ENCODE assay signal across 23 mouse cellular contexts in genomic region chr2:173350405-173350804, GRCm38 (mm10).
DNase-seq lines count a peak whose midpoint lies in the region; ATAC-seq and TF ChIP-seq lines count a peak whose summit lies in the region.
"Had no signal": no experiment of that assay in that cellular context is flagged by ENCODE, and none has a peak within 500 bp of the region (broad histone marks: within the 10 kb centered on the region; RNA-seq: fewer than 3 reads in every experiment).

No protein-coding gene starts in this region.

- no peak for TF ChIP-seq POLR2A in thymus, adult 2 months (IDR thresholded peaks at IDR 0.05; ENCODE audit: control insufficient read depth, extremely low read depth, insufficient read depth, low read length, poor library complexity)

- 86% methylated on average over 3 of the region's 3 CpGs for WGBS in thymus, adult 2 months
- WGBS in embryonic facial prominence, embryonic 12.5 days = 96% methylated on average over 3 of the region's 3 CpGs

- H3K27ac ChIP-seq in thymus, adult 2 months (ENCODE audit: control insufficient read depth, insufficient read depth, low read length) = peak overlapping the region; percentile 32
- H3K27ac ChIP-seq in embryonic facial prominence, embryonic 12.5 days = peak overlapping the region; percentile 3; the same call in 1 of the 2 replicates
- H3K27ac ChIP-seq: forebrain, embryonic 10.5 days; forebrain, embryonic 13.5 days; heart, adult 2 months; heart, embryonic 10.5 days; hindbrain, embryonic 12.5 days had no signal

- no peaks in the 10 kb centered on the region for H3K9me3 ChIP-seq in embryonic facial prominence, embryonic 12.5 days
- H3K9me3 ChIP-seq: forebrain, embryonic 10.5 days; heart, embryonic 10.5 days; heart, embryonic 13.5 days; hindbrain, embryonic 12.5 days had no signal

- no peaks in the 10 kb centered on the region for H3K27me3 ChIP-seq in thymus, adult 2 months (ENCODE audit: control insufficient read depth, insufficient read depth, low read length)
- H3K27me3 ChIP-seq in embryonic facial prominence, embryonic 12.5 days = no peaks in the 10 kb centered on the region
- H3K27me3 ChIP-seq: forebrain, embryonic 13.5 days; heart, embryonic 13.5 days; hindbrain, embryonic 12.5 days had no signal

- H3K9ac ChIP-seq in embryonic facial prominence, embryonic 12.5 days = no peak overlapping the region
- H3K9ac ChIP-seq: forebrain, embryonic 13.5 days; heart, embryonic 13.5 days; hindbrain, embryonic 12.5 days had no signal

- H3K4me3 ChIP-seq in thymus, adult 2 months (ENCODE audit: control insufficient read depth, insufficient read depth, low read length) = no peak overlapping the region
- H3K4me3 ChIP-seq in embryonic facial prominence, embryonic 12.5 days = no peak overlapping the region
- H3K4me3 ChIP-seq: forebrain, embryonic 10.5 days; forebrain, embryonic 13.5 days; heart, adult 2 months; heart, embryonic 10.5 days; heart, embryonic 13.5 days; hindbrain, embryonic 12.5 days had no signal

- no peaks in the 10 kb centered on the region for H3K36me3 ChIP-seq in thymus, adult 2 months (ENCODE audit: control insufficient read depth, insufficient read depth, low read length)
- no peaks in the 10 kb centered on the region for H3K36me3 ChIP-seq in embryonic facial prominence, embryonic 12.5 days
- H3K36me3 ChIP-seq: forebrain, embryonic 10.5 days; heart, embryonic 10.5 days; heart, embryonic 13.5 days; hindbrain, embryonic 12.5 days had no signal

- intact Hi-C loops in heart, postnatal 14 days (cut with DNase I) = loop anchor here (5.0 kb wide), 2 partner anchors 62 to 73 kb away; partner anchors contain the start of gene Pmepa1

- peak; percentile 89 for DNase-seq in heart, adult 11 months
- DNase-seq in heart, postnatal 14 days = no peak
- DNase-seq in thymus, adult 2 months = no peak
- no peak for DNase-seq in thymus, postnatal 36 days
- no peak for DNase-seq in lung, postnatal 10 days
- no peak for DNase-seq in right cerebral cortex, postnatal 25 days
- DNase-seq: adrenal gland, adult 2 months; adrenal gland, postnatal 14 days; cerebellum, adult 11 months; cerebellum, adult 2 months; cerebellum, adult 9-11 months; cerebellum, postnatal 25 days; gastrocnemius, postnatal 14 days; heart, adult 2 months had no signal

- ATAC-seq in embryonic facial prominence, embryonic 12.5 days (ENCODE audit: insufficient number of reproducible peaks, insufficient read depth, low FRiP score, low TSS enrichment) = no peak
- ATAC-seq: forebrain, embryonic 13.5 days; forebrain, embryonic 16.5 days; hindbrain, embryonic 16.5 days; intestine, embryonic 16.5 days had no signal

- TF ChIP-seq CTCF in thymus, adult 2 months (IDR thresholded peaks at IDR 0.05; ENCODE audit: borderline replicate concordance, control insufficient read depth, extremely low read depth, insufficient read depth, low read length, poor library complexity) = no peak

- H3K4me1 ChIP-seq in thymus, adult 2 months (replicated peaks; ENCODE audit: control insufficient read depth, insufficient read depth, low read length) = peaks cover 25% of the 10 kb centered on the region
- peaks cover 43% of the 10 kb centered on the region for H3K4me1 ChIP-seq in embryonic facial prominence, embryonic 12.5 days
- H3K4me1 ChIP-seq: forebrain, embryonic 13.5 days had no signal

- H3K4me2 ChIP-seq in embryonic facial prominence, embryonic 12.5 days (replicated peaks) = no peak overlapping the region
- H3K4me2 ChIP-seq: forebrain, embryonic 13.5 days; heart, embryonic 13.5 days; hindbrain, embryonic 12.5 days had no signal
